Mouse (Mus musculus) layer of hippocampus, postnatal 36 days (tissue): ENCODE measurements at regions not wholly inside any gene's neighbourhood (a gene's known extent, or its start where the extent isn't known, plus 50 kb on each side); places are given as distances from the start of the nearest gene placed in this dataset.

Experiments used
- DNase-seq, 2 experiments: peaks; one replicate each; pipeline ENCODE4 v3.0.0; 2022

GRCm38 (mm10) chr19:44692396-44692795, 63.4 kb upstream of the Pax2 start:
- no peak for DNase-seq

- DNase-seq = no peak
These were observed 63.0 kb upstream of the Pax2 start for GRCm38 (mm10) chr19:44692816-44693215.

- DNase-seq = no peak
These were observed 60.5 kb upstream of the Pax2 start for GRCm38 (mm10) chr19:44695331-44695730.

- DNase-seq = no peak
These were observed 59.7 kb upstream of the Pax2 start for GRCm38 (mm10) chr19:44696059-44696712.

- no peak for DNase-seq
These were observed 59.1 kb upstream of the Pax2 start for GRCm38 (mm10) chr19:44696773-44697172.

GRCm38 (mm10) chr19:44698382-44699256, 57.2 kb upstream of the Pax2 start:
- DNase-seq = no peak
